Mouse (Mus musculus) lung, embryonic 14.5 days (tissue): ENCODE data around the gene Fam240a. TPM values are rescaled to one million over a fixed set of nuclear protein-coding genes. Genes with fewer than 3 reads are reported as not detected.

Experiments
- ATAC-seq: fragments of 200-750 bp; cut with Nextera tagmentation; 2 replicates; pipeline ENCODE4 v1.8.0; 2017; ENCODE audit warnings: mild to moderate bottlenecking, moderate TSS enrichment, moderate library complexity; ENCODE audit not compliant: insufficient read depth
- DNase-seq: peaks from one replicate; pipeline ENCODE4 v3.0.0-alpha.2; 2015
- H3K27ac ChIP-seq: fragments of 300-500 bp; sonication (generic); 2 replicates; pipeline ENCODE4 v1.5.1; 2014; ENCODE audit warnings: low read depth, mild to moderate bottlenecking, moderate library complexity
- H3K27me3 ChIP-seq: fragments of 300-500 bp; sonication (generic); 2 replicates; pipeline ENCODE4 v1.6.1; 2014; ENCODE audit warnings: low read length, control low read depth; ENCODE audit not compliant: insufficient read depth
- H3K36me3 ChIP-seq: fragments of 300-500 bp; sonication (generic); 2 replicates; pipeline ENCODE4 v1.6.1; 2014; ENCODE audit warnings: control low read depth; ENCODE audit not compliant: insufficient read depth
- H3K4me1 ChIP-seq: fragments of 300-500 bp; sonication (generic); 2 replicates; pipeline ENCODE4 v1.6.1; 2014; ENCODE audit warnings: antibody characterized with exemption, control low read depth; ENCODE audit not compliant: insufficient read depth
- H3K4me2 ChIP-seq: fragments of 300-500 bp; sonication (generic); 2 replicates; pipeline ENCODE4 v1.6.1; 2014; ENCODE audit warnings: mild to moderate bottlenecking
- H3K4me3 ChIP-seq: fragments of 300-500 bp; sonication (generic); 2 replicates; pipeline ENCODE4 v1.5.1; 2014; ENCODE audit warnings: low read depth, low read length
- H3K9ac ChIP-seq: fragments of 300-500 bp; sonication (generic); 2 replicates; pipeline ENCODE4 v1.6.1; 2014
- H3K9me3 ChIP-seq: fragments of 300-500 bp; sonication (generic); 2 replicates; pipeline ENCODE4 v1.6.1; 2016; ENCODE audit warnings: low read depth, low read length, control low read depth
- CTCF ChIP-seq: IDR thresholded peaks from 2 replicates; pipeline ENCODE4 v1.5.1; 2016; ENCODE audit warnings: antibody characterized with exemption, low read depth
- WGBS: fragments of 180-500 bp; shearing (Covaris S2); extraction: QIAGEN DNeasy Blood & Tissue Kit; methylation state at CpG from one replicate; pipeline ENCODE4 v1.1.7; 2014; 5-methylcytosine and 5-hydroxymethylcytosine counted together
- polyA plus RNA-seq: library from polyadenylated mRNA; unstranded; fragments of >200 nt; fragmentation: Nextera tagmentation; extraction: Ambion mirVana; gene quantifications from 2 replicates; pipeline ENCODE4 v1.2.1, GENCODE M21; 2014

Gene Fam240a
- polyA plus RNA-seq, 1 experiment from 2014 or later: not detected

DNA sequence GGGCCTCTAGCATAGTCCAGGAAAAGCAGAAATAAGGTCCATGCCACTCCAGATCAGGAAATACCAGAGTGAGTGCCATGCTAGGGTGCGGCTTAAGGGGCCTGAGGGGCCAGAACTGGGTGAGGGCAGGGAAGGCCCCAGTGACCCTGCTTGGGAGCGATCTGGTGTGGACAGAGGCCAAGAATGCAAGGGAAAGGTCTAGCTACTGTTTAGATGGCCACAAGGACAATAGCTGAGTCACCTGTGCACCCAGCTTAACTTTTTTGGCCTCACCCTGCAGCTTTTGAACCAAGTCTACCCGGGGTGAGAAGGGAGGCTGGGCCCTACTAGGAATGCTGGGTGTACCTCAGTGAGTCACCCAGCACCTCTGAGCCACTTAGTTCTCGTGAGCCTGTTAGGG, 35.9 kb downstream of the Fam240a start:
- Histone ChIP-seq H3K9ac (no peak overlapping the region), H3K4me3 (peak overlapping the region; percentile 54), H3K9me3 (no peaks in the 10 kb centered on the region), H3K36me3 (no peaks in the 10 kb centered on the region), H3K4me1 (no peaks in the 10 kb centered on the region), H3K4me2 (peak overlapping the region; percentile 87), H3K27ac (no peak overlapping the region), H3K27me3 (peaks cover 12% of the 10 kb centered on the region; the same call in 1 of the 2 replicates)
- no peak for TF ChIP-seq CTCF
- ATAC-seq (peak; percentile 28; the same call in 1 of the 2 replicates), DNase-seq (no peak)
- 51% methylated on average over 4 of the region's 4 CpGs for WGBS

DNA sequence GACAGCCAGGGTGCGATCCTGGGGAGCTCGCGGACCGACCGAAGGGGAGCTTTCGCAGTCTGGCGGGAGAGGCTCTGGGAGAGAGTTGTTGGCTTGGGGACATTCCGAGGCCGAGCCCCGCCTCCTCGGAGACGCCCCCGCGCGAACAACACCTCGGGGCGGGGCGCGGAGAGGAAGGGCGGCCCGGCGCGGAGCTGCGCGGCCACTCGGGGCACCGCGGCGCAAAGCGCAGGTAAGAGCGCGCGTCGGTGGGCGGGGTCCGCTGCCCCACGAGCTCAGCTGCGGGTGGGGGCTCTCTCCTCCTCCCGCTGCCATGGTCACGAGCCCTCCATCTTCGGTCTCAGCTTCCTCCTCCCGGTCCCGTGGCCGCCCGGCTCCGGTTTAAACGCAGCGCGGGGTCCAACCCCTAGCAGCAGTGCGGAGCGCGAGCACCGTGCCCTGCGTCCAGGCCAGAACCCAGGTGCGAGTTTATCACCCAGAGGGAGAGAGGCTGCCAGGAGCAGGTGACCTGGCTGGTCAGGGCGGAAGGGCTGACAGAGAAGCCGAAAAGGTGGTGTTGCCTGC, 36.6 kb downstream of the Fam240a start, which contains the start of gene Tmie:
Gene Tmie (minus strand): TSS at position 116 of the 564 bp plus-strand sequence.
- Histone ChIP-seq H3K4me2 (peak within 1 kb of the TSS; percentile 87), H3K9me3 (no peaks in the 10 kb centered on the region), H3K4me1 (no peaks in the 10 kb centered on the region), H3K36me3 (no peaks in the 10 kb centered on the region), H3K9ac (peak within 1 kb of the TSS; percentile 57), H3K27me3 (peaks cover 12% of the 10 kb centered on the region; the same call in 1 of the 2 replicates), H3K4me3 (peak within 1 kb of the TSS; percentile 54), H3K27ac (no peak within 1 kb of the TSS)
- ATAC-seq (peak; percentile 81), DNase-seq (peak; percentile 82)
- WGBS: 0% methylated on average over 57 of the region's 57 CpGs
- TF ChIP-seq CTCF: no peak

- Histone ChIP-seq H3K27me3 (peaks cover 12% of the 10 kb centered on the region; the same call in 1 of the 2 replicates), H3K4me1 (no peaks in the 10 kb centered on the region), H3K9me3 (no peaks in the 10 kb centered on the region), H3K4me2 (peak within 1 kb of the TSS; percentile 87), H3K4me3 (peak within 1 kb of the TSS; percentile 54), H3K9ac (peak within 1 kb of the TSS; percentile 57), H3K27ac (no peak within 1 kb of the TSS), H3K36me3 (no peaks in the 10 kb centered on the region)
- WGBS: 15% methylated on average over 12 of the region's 12 CpGs
- peak; percentile 30; the same call in 1 of the 2 replicates for ATAC-seq
- peak; percentile 55 for DNase-seq
- no peak for TF ChIP-seq CTCF
Measured at GRCm38 (mm10) chr9:110879191-110879920, 37.3 kb downstream of the Fam240a start, which contains the start of gene Als2cl. Gene Als2cl (plus strand): TSS chr9:110879870.

DNA sequence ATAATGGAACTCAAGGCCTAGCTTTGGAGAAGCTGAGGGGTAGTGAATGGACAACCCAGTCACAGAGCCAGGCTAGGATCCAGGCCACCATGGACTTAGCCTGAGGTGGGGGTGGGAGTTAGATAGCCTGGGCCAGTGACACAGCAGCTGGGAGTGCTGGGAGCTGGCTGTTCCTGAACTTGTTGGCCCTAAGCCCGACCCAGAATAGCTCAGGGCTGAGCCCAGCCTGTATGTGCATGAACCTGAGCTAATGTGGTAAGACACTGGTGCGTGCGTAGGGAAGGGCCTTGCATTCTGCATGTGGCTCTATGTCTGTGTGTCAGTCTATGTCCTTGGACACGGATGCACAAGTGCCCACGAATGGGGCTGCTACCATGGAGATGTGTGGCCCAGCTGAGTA, 38.8 kb downstream of the Fam240a start:
- H3K4me3 ChIP-seq: no peak overlapping the region
- no peak overlapping the region for H3K4me2 ChIP-seq
- DNase-seq (no peak), ATAC-seq (no peak)
- no peak for TF ChIP-seq CTCF
- H3K36me3 ChIP-seq: no peaks in the 10 kb centered on the region
- peaks cover 25% of the 10 kb centered on the region for H3K27me3 ChIP-seq
- 88% methylated on average over 5 of the region's 5 CpGs for WGBS
- H3K4me1 ChIP-seq: 0 out of 2 replicates have a peak, but pooled peaks cover 3% of the 10 kb centered on the region
- no peak overlapping the region for H3K9ac ChIP-seq
- no peak overlapping the region for H3K27ac ChIP-seq
- no peaks in the 10 kb centered on the region for H3K9me3 ChIP-seq

GRCm38 (mm10) chr9:110877353-110877752, 39.3 kb downstream of the Fam240a start:
- H3K36me3 ChIP-seq: no peaks in the 10 kb centered on the region
- H3K9ac ChIP-seq: no peak overlapping the region
- TF ChIP-seq CTCF: no peak
- no peak for ATAC-seq
- H3K27me3 ChIP-seq: peaks cover 27% of the 10 kb centered on the region
- H3K4me1 ChIP-seq: 0 out of 2 replicates have a peak, but pooled peaks cover 3% of the 10 kb centered on the region
- no peak overlapping the region for H3K4me2 ChIP-seq
- H3K27ac ChIP-seq: no peak overlapping the region
- WGBS: 77% methylated on average over 1 of the region's 1 CpGs
- no peaks in the 10 kb centered on the region for H3K9me3 ChIP-seq
- H3K4me3 ChIP-seq: no peak overlapping the region
- DNase-seq: no peak

DNA sequence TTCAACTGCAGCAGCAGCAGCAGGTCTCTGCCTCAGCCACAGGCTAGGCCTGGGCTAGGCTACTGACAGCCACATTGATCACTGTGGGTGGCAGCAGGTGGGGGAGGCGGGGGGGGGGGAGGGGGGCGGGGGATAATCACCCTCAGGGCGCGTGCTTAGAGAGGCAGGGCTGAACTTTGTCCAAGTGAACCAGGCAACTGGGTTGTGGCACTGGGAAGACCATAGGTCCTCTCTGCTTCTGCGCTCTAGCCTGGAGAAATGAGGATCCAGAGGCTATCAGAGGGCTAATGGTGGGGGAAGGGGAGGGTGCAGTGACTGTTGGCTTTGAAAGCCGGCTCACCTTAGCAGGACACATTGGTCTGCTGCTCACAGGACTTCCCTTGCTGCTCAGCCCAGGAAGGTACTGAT, 41.4 kb downstream of the Fam240a start:
- Histone ChIP-seq H3K27me3 (peaks cover 17% of the 10 kb centered on the region), H3K4me1 (0 out of 2 replicates have a peak, but pooled peaks cover 3% of the 10 kb centered on the region), H3K4me3 (no peak overlapping the region), H3K27ac (no peak overlapping the region), H3K9me3 (no peaks in the 10 kb centered on the region), H3K36me3 (no peaks in the 10 kb centered on the region), H3K4me2 (no peak overlapping the region), H3K9ac (no peak overlapping the region)
- DNase-seq (no peak), ATAC-seq (no peak)
- 19% methylated on average over 5 of the region's 6 CpGs for WGBS
- TF ChIP-seq CTCF: no peak

DNA sequence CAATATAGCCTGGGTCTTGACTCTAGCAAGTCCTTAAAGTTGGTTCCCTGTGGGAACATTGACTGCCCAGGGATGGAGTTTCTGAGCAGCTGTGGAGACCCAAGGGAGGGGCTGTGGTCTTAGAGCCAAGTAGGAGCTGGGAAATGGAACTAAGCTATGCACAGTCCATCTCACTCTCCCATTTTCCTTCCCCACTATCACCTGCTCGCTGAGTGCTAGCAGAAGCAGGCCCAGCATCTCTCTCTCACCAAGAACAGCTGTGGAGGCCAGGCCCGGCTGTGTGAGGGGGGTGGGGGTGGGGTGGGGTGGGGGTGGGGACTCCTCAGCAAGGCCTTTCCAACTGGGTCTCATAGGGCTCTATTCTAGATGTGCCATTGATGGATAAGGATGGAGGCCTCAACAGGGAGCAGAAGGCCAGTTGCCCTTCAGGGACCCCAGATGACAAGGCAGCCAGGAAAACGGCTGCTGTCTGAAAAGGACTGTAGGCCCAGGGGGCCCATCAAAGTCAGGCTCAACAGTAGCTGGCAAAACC, 41.9 kb downstream of the Fam240a start:
- no peak overlapping the region for H3K4me2 ChIP-seq
- no peak overlapping the region for H3K9ac ChIP-seq
- H3K4me1 ChIP-seq: 0 out of 2 replicates have a peak, but pooled peaks cover 3% of the 10 kb centered on the region
- ATAC-seq: peak; percentile 29; the same call in 1 of the 2 replicates
- H3K4me3 ChIP-seq: no peak overlapping the region
- H3K27ac ChIP-seq: no peak overlapping the region
- H3K9me3 ChIP-seq: no peaks in the 10 kb centered on the region
- DNase-seq: no peak
- WGBS: 9% methylated on average over 3 of the region's 3 CpGs
- peaks cover 15% of the 10 kb centered on the region for H3K27me3 ChIP-seq
- H3K36me3 ChIP-seq: no peaks in the 10 kb centered on the region
- no peak for TF ChIP-seq CTCF
